Comparison of ENCODE assay signal across 9 mouse cellular contexts in the genomic region with DNA sequence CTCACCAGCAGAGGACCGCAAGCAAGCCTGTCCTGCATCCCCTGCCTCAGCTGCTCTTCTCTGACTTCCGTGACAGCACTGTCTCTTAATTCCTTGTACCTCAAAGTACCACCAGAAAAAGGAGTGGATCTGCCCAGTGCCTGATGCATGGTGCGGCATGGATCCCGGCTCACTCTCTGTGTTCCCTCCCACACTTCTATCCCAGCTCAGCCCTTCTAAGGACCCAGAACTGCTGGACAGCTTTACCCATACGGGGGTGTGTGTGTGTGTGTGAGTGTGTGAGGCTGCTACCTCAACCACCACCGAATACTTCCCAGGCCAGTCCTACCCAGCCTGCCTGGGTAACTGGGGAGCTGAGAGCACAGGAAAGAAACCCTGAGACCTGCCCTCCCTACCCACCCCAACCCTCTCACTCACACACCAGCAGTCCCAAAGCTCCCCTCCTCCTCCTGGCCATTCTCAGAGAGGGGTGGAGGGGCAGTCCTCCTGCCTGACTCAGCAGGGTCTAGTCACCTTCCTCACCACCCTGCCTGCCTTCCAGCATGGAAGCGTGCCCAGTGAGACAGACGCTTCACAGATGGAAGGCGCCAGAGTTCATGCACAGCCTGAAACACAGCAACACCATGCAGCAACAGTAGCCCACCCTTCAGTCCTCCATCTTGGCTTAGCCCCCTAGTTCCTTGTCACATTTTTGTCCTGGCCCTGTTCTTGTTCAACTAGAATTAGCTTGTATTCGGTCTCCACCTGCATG. TPM values are rescaled to one million over a fixed set of nuclear protein-coding genes. Genes with fewer than 3 reads are reported as not detected.
A peak's percentile ranks its signal among the peaks of the same experiment; 100 is the strongest.
DNase-seq lines count a peak whose midpoint lies in the region; ATAC-seq lines count a peak whose summit lies in the region.
"Had no signal": no experiment of that assay in that cellular context is flagged by ENCODE, and none has a peak within 500 bp of the region (broad histone marks: within the 10 kb centered on the region; RNA-seq: fewer than 3 reads in every experiment).

No protein-coding gene starts in this region.

- H3K4me3 ChIP-seq in liver, embryonic 13.5 days (replicated peaks), result no peak overlapping the region
- H3K4me3 ChIP-seq in brown adipose tissue, adult 24 weeks (ENCODE audit: insufficient read depth, low read depth, low read length), result no peak overlapping the region
- H3K4me3 ChIP-seq in kidney, embryonic 14.5 days (ENCODE audit: low read length), result no peak overlapping the region

- H3K9ac ChIP-seq in liver, embryonic 13.5 days, result no peak overlapping the region
- no peak overlapping the region for H3K9ac ChIP-seq in kidney, embryonic 14.5 days (ENCODE audit: low read depth, low read length)

- no peak overlapping the region for H3K27ac ChIP-seq in liver, embryonic 13.5 days
- peak overlapping the region; percentile 21 for H3K27ac ChIP-seq in brown adipose tissue, adult 24 weeks (replicated peaks; ENCODE audit: low read depth, low read length)
- H3K27ac ChIP-seq in kidney, embryonic 14.5 days (ENCODE audit: low read depth, low read length), result no peak overlapping the region

- H3K27me3 ChIP-seq in liver, embryonic 13.5 days, result no peaks in the 10 kb centered on the region
- H3K27me3 ChIP-seq in kidney, embryonic 14.5 days (ENCODE audit: control insufficient read depth, insufficient read depth, low read length), result no peaks in the 10 kb centered on the region
- H3K27me3 ChIP-seq: CH12.LX had no signal

- no peaks in the 10 kb centered on the region for H3K9me3 ChIP-seq in liver, embryonic 13.5 days (replicated peaks)
- no peaks in the 10 kb centered on the region for H3K9me3 ChIP-seq in kidney, embryonic 14.5 days (ENCODE audit: control insufficient read depth, low read length)

- H3K4me2 ChIP-seq in liver, embryonic 13.5 days, result no peak overlapping the region
- no peak overlapping the region for H3K4me2 ChIP-seq in kidney, embryonic 14.5 days (replicated peaks; ENCODE audit: low read depth, low read length)

- 0 out of 2 replicates have a peak, but pooled peaks have one; percentile 24 for ATAC-seq in liver, embryonic 13.5 days (ENCODE audit: low read depth)
- peak; percentile 37; the same call in 1 of the 2 replicates for ATAC-seq in kidney, embryonic 14.5 days (ENCODE audit: low FRiP score, low TSS enrichment)

- DNase-seq in cerebellum, postnatal 10 days, result peak; percentile 61 to 73
- no peak for DNase-seq in cerebellum, adult 8-10 months
- no peak for DNase-seq in liver, embryonic 13.5 days
- DNase-seq in liver, result no peak
- DNase-seq in urinary bladder, adult 18-20 months (ENCODE audit: low spot score in 2 of 2), result no peak
- DNase-seq in frontal cortex, postnatal 10 days (ENCODE audit: low spot score in 2 of 2), result no peak

- peaks cover 56% of the 10 kb centered on the region for H3K36me3 ChIP-seq in liver, embryonic 13.5 days
- H3K36me3 ChIP-seq in kidney, embryonic 14.5 days (ENCODE audit: control insufficient read depth, insufficient read depth, low read length), result peaks cover 38% of the 10 kb centered on the region

- WGBS in liver, embryonic 13.5 days (ENCODE audit: insufficient replicate concordance), result 83% methylated on average over 10 of the region's 10 CpGs
- 88% methylated on average over 10 of the region's 10 CpGs for WGBS in kidney, embryonic 14.5 days

- H3K4me1 ChIP-seq in liver, embryonic 13.5 days (replicated peaks), result peaks cover 58% of the 10 kb centered on the region
- peaks cover 12% of the 10 kb centered on the region for H3K4me1 ChIP-seq in brown adipose tissue, adult 24 weeks (ENCODE audit: control insufficient read depth, insufficient read depth, insufficient read length, low read length)
- no peaks in the 10 kb centered on the region for H3K4me1 ChIP-seq in kidney, embryonic 14.5 days (ENCODE audit: control insufficient read depth, insufficient read depth, low read length)

RNA-seq across cellular contexts. Expression of gene Tomm20, which starts 16.7 kb away (rescaled TPM):
- 202 and 204 TPM in 2 replicates for polyA plus RNA-seq in liver, embryonic 13.5 days (2015; fragmentation: Nextera tagmentation; extraction: Ambion mirVana)
- 149 and 242 TPM in 2 replicates for polyA plus RNA-seq in brown adipose tissue, adult 24 weeks (2012; ENCODE audit: insufficient read depth, insufficient read length, missing spikeins)
- polyA plus RNA-seq in kidney, embryonic 14.5 days (2014; fragmentation: Nextera tagmentation; extraction: Ambion mirVana), result 262 and 292 TPM in 2 replicates

RNA-seq across cellular contexts. Expression of gene Rbm34, which starts 41.9 kb away (rescaled TPM):
- polyA plus RNA-seq in liver, embryonic 13.5 days (2015; fragmentation: Nextera tagmentation; extraction: Ambion mirVana), result 16.5 and 19.2 TPM in 2 replicates
- 7.5 and 13.1 TPM in 2 replicates for polyA plus RNA-seq in brown adipose tissue, adult 24 weeks (2012; ENCODE audit: insufficient read depth, insufficient read length, missing spikeins)
- polyA plus RNA-seq in kidney, embryonic 14.5 days (2014; fragmentation: Nextera tagmentation; extraction: Ambion mirVana), result 28.7 and 33.0 TPM in 2 replicates

Comparison
In these comparisons a context has a peak if more than half of its experiments do, and no peak if none do; other contexts are left out.
1. DNase-seq: peak in cerebellum, postnatal 10 days (2 of 2); none in cerebellum, adult 8-10 months (single experiment), liver, embryonic 13.5 days (single experiment), liver (single experiment), urinary bladder, adult 18-20 months (0 of 2) and frontal cortex, postnatal 10 days (0 of 2).